In genomic region chr4:141244931-141245425, GRCm38 (mm10) we compare ENCODE assay signal across 8 mouse cellular contexts. TPM values are rescaled to one million over a fixed set of nuclear protein-coding genes. Genes with fewer than 3 reads are reported as not detected.
DNase-seq lines count a peak whose midpoint lies in the region; ATAC-seq and TF ChIP-seq lines count a peak whose summit lies in the region.

No protein-coding gene starts in this region.

- peaks cover 55% of the 10 kb centered on the region for H3K4me1 ChIP-seq in kidney, embryonic 14.5 days (ENCODE audit: control insufficient read depth, insufficient read depth, low read length)
- H3K4me1 ChIP-seq in neural tube, embryonic 15.5 days = peaks cover 67% of the 10 kb centered on the region

- 34% methylated on average over 9 of the region's 9 CpGs for WGBS in kidney, embryonic 14.5 days
- 11% methylated on average over 9 of the region's 9 CpGs for WGBS in neural tube, embryonic 15.5 days

- peak overlapping the region; percentile 51 for H3K27ac ChIP-seq in gastrocnemius, adult 2 months
- peak overlapping the region; percentile 67 for H3K27ac ChIP-seq in kidney, embryonic 14.5 days (ENCODE audit: low read depth, low read length)
- peak overlapping the region; percentile 80 for H3K27ac ChIP-seq in neural tube, embryonic 15.5 days (replicated peaks)

- ATAC-seq in kidney, embryonic 14.5 days (ENCODE audit: low FRiP score, low TSS enrichment) = no peak
- ATAC-seq in neural tube, embryonic 15.5 days (ENCODE audit: low FRiP score) = peak; percentile 21; the same call in 1 of the 2 replicates

- intact Hi-C loops in gastrocnemius, adult 2 months (cut with DNase I) = no loop called here
- intact Hi-C loops in gastrocnemius, postnatal 36 days (cut with DNase I) = no loop called here
- intact Hi-C loops in left cerebral cortex, postnatal 4 days (cut with DNase I) = no loop called here

- H3K27me3 ChIP-seq in kidney, embryonic 14.5 days (ENCODE audit: control insufficient read depth, insufficient read depth, low read length) = peaks cover 60% of the 10 kb centered on the region
- peaks cover 85% of the 10 kb centered on the region for H3K27me3 ChIP-seq in neural tube, embryonic 15.5 days (replicated peaks)

- no peak for TF ChIP-seq CTCF in gastrocnemius, adult 2 months (IDR thresholded peaks at IDR 0.05)

- H3K9me3 ChIP-seq in kidney, embryonic 14.5 days (ENCODE audit: control insufficient read depth, low read length) = no peaks in the 10 kb centered on the region
- no peaks in the 10 kb centered on the region for H3K9me3 ChIP-seq in neural tube, embryonic 15.5 days (replicated peaks)

- peak overlapping the region; percentile 30 for H3K4me2 ChIP-seq in kidney, embryonic 14.5 days (replicated peaks; ENCODE audit: low read depth, low read length)
- H3K4me2 ChIP-seq in neural tube, embryonic 15.5 days = peak overlapping the region; percentile 15

- no peak overlapping the region for H3K4me3 ChIP-seq in gastrocnemius, adult 2 months
- peak overlapping the region; percentile 10 for H3K4me3 ChIP-seq in kidney, embryonic 14.5 days (ENCODE audit: low read length)
- no peak overlapping the region for H3K4me3 ChIP-seq in neural tube, embryonic 15.5 days (replicated peaks)

- H3K9ac ChIP-seq in kidney, embryonic 14.5 days (ENCODE audit: low read depth, low read length) = peak overlapping the region; percentile 31; the same call in 1 of the 2 replicates
- no peak overlapping the region; the same call in 1 of the 2 replicates for H3K9ac ChIP-seq in neural tube, embryonic 15.5 days (replicated peaks)

- H3K36me3 ChIP-seq in kidney, embryonic 14.5 days (ENCODE audit: control insufficient read depth, insufficient read depth, low read length) = no peaks in the 10 kb centered on the region
- H3K36me3 ChIP-seq in neural tube, embryonic 15.5 days = no peaks in the 10 kb centered on the region

- DNase-seq in gastrocnemius, adult 2 months = peak; percentile 62
- no peak for DNase-seq in gastrocnemius, postnatal 36 days
- DNase-seq in cerebellum, adult 9-11 months = peak; percentile 52
- DNase-seq in frontal cortex, postnatal 36 days (ENCODE audit: low spot score in 2 of 2) = peak; percentile 59 to 74
- peak; percentile 92 for DNase-seq in left cerebral cortex, postnatal 4 days
- DNase-seq in spleen, postnatal 36 days (ENCODE audit: low spot score in 2 of 2) = no peak

RNA-seq across cellular contexts. Expression of gene Arhgef19, which starts 5.7 kb away (rescaled TPM):
- under 1 TPM; 0.31 to 0.33 TPM for total RNA-seq in gastrocnemius, adult 2 months (2021)
- under 1 TPM; 0.26 to 0.69 TPM for total RNA-seq in gastrocnemius, postnatal 36 days (2021)
- polyA plus RNA-seq in kidney, embryonic 14.5 days (2014; fragmentation: Nextera tagmentation; extraction: Ambion mirVana) = 6.8 and 7.4 TPM in 2 replicates
- 1 to 10 TPM; 1.8 to 2.4 TPM for total RNA-seq in left cerebral cortex, postnatal 4 days (2021)
- polyA plus RNA-seq in neural tube, embryonic 15.5 days (2015; fragmentation: Nextera tagmentation; extraction: Ambion mirVana) = 1.3 and 3.8 TPM in 2 replicates

RNA-seq across cellular contexts. Expression of gene Rsg1, which starts 31.2 kb away (rescaled TPM):
- not detected for total RNA-seq in gastrocnemius, adult 2 months (2021)
- total RNA-seq in gastrocnemius, postnatal 36 days (2021) = not detected
- polyA plus RNA-seq in kidney, embryonic 14.5 days (2014; fragmentation: Nextera tagmentation; extraction: Ambion mirVana) = 3.6 and 5.0 TPM in 2 replicates
- 1 to 10 TPM; 4.3 to 5.1 TPM for total RNA-seq in left cerebral cortex, postnatal 4 days (2021)
- polyA plus RNA-seq in neural tube, embryonic 15.5 days (2015; fragmentation: Nextera tagmentation; extraction: Ambion mirVana) = 8.9 and 9.0 TPM in 2 replicates

RNA-seq across cellular contexts. Expression of gene Epha2, which starts 56.1 kb away (rescaled TPM):
- total RNA-seq in gastrocnemius, adult 2 months (2021) = 1 to 10 TPM; 1.8 to 2.6 TPM
- 1 to 10 TPM; 2.4 to 2.6 TPM for total RNA-seq in gastrocnemius, postnatal 36 days (2021)
- 3.7 and 3.9 TPM in 2 replicates for polyA plus RNA-seq in kidney, embryonic 14.5 days (2014; fragmentation: Nextera tagmentation; extraction: Ambion mirVana)
- 1 to 10 TPM; 1.6 TPM for total RNA-seq in left cerebral cortex, postnatal 4 days (2021)
- polyA plus RNA-seq in neural tube, embryonic 15.5 days (2015; fragmentation: Nextera tagmentation; extraction: Ambion mirVana) = 0.87 and 1.9 TPM in 2 replicates

Comparison
In these comparisons a context has a peak if more than half of its experiments do, and no peak if none do; other contexts are left out.
1. DNase-seq: peak in gastrocnemius, adult 2 months (single experiment), cerebellum, adult 9-11 months (single experiment), frontal cortex, postnatal 36 days (2 of 2) and left cerebral cortex, postnatal 4 days (single experiment); none in gastrocnemius, postnatal 36 days (0 of 2) and spleen, postnatal 36 days (0 of 2).
2. Peak in every context shown above with its lines, with median percentiles within 50 percentile points of each other: H3K27ac ChIP-seq.